Mouse (Mus musculus) ES-Bruce4 (cell line): Measurements from ENCODE around the gene Med25. TPM values are rescaled to one million over a fixed set of nuclear protein-coding genes. Genes with fewer than 3 reads are reported as not detected.
"Not testable (repeated sequence)": the region's sequence is repeated elsewhere in the genome, so short reads cannot be mapped to it uniquely, and the experiment has no call there.

Experiments used
- H3K27ac ChIP-seq: 2 replicates; pipeline ENCODE4 v1.5.1; 2012; ENCODE audit warnings: low read length, inconsistent platforms; ENCODE audit not compliant: insufficient read depth
- H3K27me3 ChIP-seq: 2 replicates; pipeline ENCODE4 v1.6.1; 2012; ENCODE audit warnings: mild to moderate bottlenecking, low read length, inconsistent platforms; ENCODE audit not compliant: control insufficient read depth, poor library complexity, insufficient read depth, severe bottlenecking
- H3K36me3 ChIP-seq: 2 replicates; pipeline ENCODE4 v1.6.1; 2012; ENCODE audit warnings: inconsistent platforms, mild to moderate bottlenecking, low read length, moderate library complexity; ENCODE audit not compliant: control insufficient read depth, poor library complexity, insufficient read depth, severe bottlenecking
- H3K4me1 ChIP-seq: one replicate; pipeline ENCODE4 v1.8.1; 2011; ENCODE audit warnings: low read length; ENCODE audit not compliant: control insufficient read depth, insufficient read depth
- H3K4me3 ChIP-seq: 2 replicates; pipeline ENCODE4 v1.5.1; 2011; ENCODE audit warnings: low read depth, mild to moderate bottlenecking, low read length
- H3K9ac ChIP-seq: 2 replicates; pipeline ENCODE4 v1.6.1; 2012; ENCODE audit warnings: low read depth, mild to moderate bottlenecking, inconsistent platforms; ENCODE audit not compliant: poor library complexity, severe bottlenecking
- H3K9me3 ChIP-seq: replicated peaks from 2 replicates; pipeline ENCODE4 v1.6.1; 2012; ENCODE audit warnings: mild to moderate bottlenecking, low read length, inconsistent platforms; ENCODE audit not compliant: control insufficient read depth, poor library complexity, insufficient read depth, severe bottlenecking
- CTCF ChIP-seq: IDR thresholded peaks from one replicate; pipeline ENCODE4 v1.8.1; 2011; ENCODE audit warnings: low read depth, low read length
- EP300 ChIP-seq: IDR thresholded peaks from 2 replicates; pipeline ENCODE4 v1.6.1; 2011; ENCODE audit warnings: low read depth, low read length; ENCODE audit not compliant: insufficient read depth
- POLR2A ChIP-seq: IDR thresholded peaks from one replicate; pipeline ENCODE4 v1.8.1; 2011; ENCODE audit warnings: low read length; ENCODE audit not compliant: insufficient read depth
- polyA plus RNA-seq: library from polyadenylated mRNA; stranded (reverse); fragments of >200 nt; gene quantifications from 2 replicates; pipeline ENCODE4 v1.2.4, GENCODE M21; 2011; ENCODE audit warnings: low read depth; ENCODE audit not compliant: missing spikeins, insufficient read depth, insufficient read length

Med25 gene
- polyA plus RNA-seq, 1 experiment = 54.0 TPM

DNA sequence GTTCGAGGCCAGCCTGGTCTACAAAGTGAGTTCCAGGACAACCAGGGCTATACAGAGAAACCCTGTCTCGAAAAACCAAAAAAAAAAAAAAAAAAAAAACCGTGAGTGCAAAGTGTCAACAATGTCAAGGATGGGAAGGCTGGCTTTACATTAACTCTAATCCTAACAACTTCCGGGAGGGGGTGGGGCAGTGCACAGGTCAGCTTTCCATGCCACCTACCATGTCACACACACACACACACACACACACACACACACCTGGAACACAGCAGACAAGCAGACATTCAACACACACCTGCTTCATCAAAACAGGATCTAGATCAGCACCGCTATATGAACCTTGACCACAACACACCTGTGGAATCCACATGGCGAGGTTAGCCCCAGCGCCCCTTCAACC is 2.3 kb downstream of the Med25 start:
- TF ChIP-seq POLR2A = no peak
- TF ChIP-seq EP300 = no peak
- TF ChIP-seq CTCF = no peak
- Histone ChIP-seq H3K9me3 (no peaks in the 10 kb centered on the region), H3K36me3 (peaks cover 10% of the 10 kb centered on the region), H3K4me3 (no peak overlapping the region), H3K27ac (no peak overlapping the region), H3K9ac (no peak overlapping the region), H3K4me1 (peaks cover 3% of the 10 kb centered on the region), H3K27me3 (no peaks in the 10 kb centered on the region)

DNA sequence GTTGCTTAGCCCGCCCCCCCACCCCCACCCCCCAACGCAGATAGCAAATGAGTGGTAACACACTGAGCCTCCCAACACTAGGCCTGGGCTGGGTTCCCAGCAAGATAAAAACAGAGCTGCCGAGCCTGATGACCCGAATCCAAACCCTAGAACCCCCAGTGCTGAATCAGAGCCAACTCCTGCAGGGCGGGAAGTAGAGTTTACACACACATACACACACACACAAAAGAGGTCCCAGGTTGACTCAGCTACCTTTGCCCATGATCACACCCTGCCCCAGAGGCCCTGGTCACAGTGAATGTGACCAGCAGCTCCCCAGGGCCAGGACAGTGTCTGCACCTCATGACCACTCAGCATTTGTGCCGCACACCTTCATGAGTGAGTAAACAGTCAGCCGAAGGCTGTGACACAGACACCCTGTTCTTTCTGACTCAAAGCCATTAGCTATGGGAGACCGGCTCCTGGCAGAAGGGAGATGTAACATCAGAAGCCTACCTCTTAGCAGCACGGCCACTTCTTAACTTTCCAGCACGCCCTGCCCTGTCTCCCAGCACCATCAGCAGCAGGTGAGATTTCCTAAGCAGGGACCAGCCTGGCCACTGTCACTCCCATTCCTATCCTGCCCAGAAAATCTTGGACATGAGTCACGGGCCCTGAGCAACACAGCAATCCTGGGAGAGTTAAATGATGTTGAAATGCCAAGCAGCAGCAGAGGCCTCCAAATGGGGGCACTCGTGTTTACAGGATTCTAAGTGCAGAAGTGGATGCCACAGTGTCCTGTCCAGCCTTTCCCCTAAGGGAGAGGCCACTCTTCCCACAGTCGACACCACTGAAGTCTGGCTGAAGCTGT is 4.0 kb downstream of the Med25 start:
- H3K27ac ChIP-seq = no peak overlapping the region
- TF ChIP-seq EP300 (no peak), POLR2A (no peak), CTCF (no peak)
- no peaks in the 10 kb centered on the region for H3K27me3 ChIP-seq
- H3K4me3 ChIP-seq = no peak overlapping the region
- H3K36me3 ChIP-seq = peaks cover 15% of the 10 kb centered on the region
- H3K9me3 ChIP-seq = no peaks in the 10 kb centered on the region
- H3K9ac ChIP-seq = no peak overlapping the region
- peaks cover 3% of the 10 kb centered on the region for H3K4me1 ChIP-seq

DNA sequence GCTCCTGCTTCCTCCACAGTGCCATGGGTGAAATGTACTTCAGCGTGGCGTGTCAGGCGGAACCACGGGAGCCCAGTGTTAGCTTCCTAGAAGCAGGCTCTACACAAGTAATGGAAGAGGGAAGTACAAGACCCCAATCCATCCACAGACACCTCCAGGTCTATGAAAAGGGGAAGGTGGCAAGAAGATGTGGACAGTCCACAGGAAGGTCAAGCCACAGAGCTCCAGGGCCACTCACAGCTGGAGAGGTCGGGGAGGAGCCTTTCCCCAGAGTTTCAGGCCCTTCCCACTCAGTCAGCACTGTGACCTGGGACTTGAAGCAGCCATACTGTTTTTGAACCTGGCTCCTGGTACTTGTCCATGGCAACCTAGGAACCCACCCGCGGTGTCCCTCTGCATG is 5.5 kb downstream of the Med25 start:
- H3K4me1 ChIP-seq = peaks cover 3% of the 10 kb centered on the region
- no peak overlapping the region for H3K9ac ChIP-seq
- no peak overlapping the region for H3K27ac ChIP-seq
- TF ChIP-seq CTCF = no peak
- no peak for TF ChIP-seq EP300
- no peak for TF ChIP-seq POLR2A
- no peak overlapping the region for H3K4me3 ChIP-seq
- no peaks in the 10 kb centered on the region for H3K9me3 ChIP-seq
- H3K27me3 ChIP-seq = no peaks in the 10 kb centered on the region
- peaks cover 24% of the 10 kb centered on the region for H3K36me3 ChIP-seq

DNA sequence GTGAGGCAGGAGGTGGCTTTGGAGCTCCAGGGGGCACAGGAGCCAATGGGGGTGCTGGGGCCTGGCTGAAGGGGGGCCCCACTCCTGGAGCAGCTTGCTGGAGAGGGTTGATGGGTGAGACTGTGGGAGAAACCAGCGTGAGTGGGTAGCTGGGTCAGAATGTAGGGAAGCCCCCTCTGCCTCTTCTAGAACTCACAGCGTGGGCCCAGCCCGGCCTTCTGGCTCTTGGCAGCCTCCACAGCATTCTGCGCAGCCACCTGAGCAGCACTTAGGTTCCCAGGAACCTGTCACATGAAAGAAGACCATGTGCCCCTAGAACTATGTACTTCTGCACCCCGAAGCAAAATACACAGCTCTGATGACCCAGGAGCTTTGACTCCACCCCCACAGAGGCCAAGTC is 7.9 kb downstream of the Med25 start:
- peaks cover 32% of the 10 kb centered on the region for H3K36me3 ChIP-seq
- TF ChIP-seq CTCF = no peak
- no peak for TF ChIP-seq POLR2A
- TF ChIP-seq EP300 = no peak

DNA sequence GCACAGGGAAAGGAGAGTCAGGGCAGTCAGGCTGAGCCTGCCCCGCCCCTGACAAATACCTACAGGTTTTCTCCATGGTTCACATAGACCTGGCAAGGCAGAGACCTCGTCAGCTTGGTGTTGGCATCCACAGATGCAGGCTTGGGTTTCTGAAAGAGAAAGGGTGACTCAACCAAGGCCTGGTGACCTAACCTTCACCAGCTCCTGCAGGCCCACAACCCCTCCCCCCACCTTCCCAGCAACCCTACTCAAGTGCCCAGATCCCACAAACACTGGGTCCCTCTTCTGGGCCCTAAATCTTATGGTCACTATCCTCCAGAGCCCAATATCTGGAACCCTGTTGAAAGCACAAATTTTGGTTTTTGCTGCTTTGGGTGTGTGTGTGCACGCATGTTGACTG is 9.5 kb downstream of the Med25 start:
- Histone ChIP-seq H3K4me1 (no peaks in the 10 kb centered on the region), H3K9me3 (no peaks in the 10 kb centered on the region), H3K36me3 (peaks cover 24% of the 10 kb centered on the region), H3K27ac (no peak overlapping the region), H3K4me3 (no peak overlapping the region), H3K9ac (no peak overlapping the region), H3K27me3 (no peaks in the 10 kb centered on the region)
- no peak for TF ChIP-seq EP300
- TF ChIP-seq POLR2A = no peak
- TF ChIP-seq CTCF = no peak

More for the DNA sequence above, 7.9 kb downstream of the Med25 start:
- no peak overlapping the region for H3K27ac ChIP-seq
- H3K9ac ChIP-seq = no peak overlapping the region
- no peaks in the 10 kb centered on the region for H3K27me3 ChIP-seq
- H3K4me3 ChIP-seq = no peak overlapping the region
- H3K9me3 ChIP-seq = no peaks in the 10 kb centered on the region
- H3K4me1 ChIP-seq = no peaks in the 10 kb centered on the region

DNA sequence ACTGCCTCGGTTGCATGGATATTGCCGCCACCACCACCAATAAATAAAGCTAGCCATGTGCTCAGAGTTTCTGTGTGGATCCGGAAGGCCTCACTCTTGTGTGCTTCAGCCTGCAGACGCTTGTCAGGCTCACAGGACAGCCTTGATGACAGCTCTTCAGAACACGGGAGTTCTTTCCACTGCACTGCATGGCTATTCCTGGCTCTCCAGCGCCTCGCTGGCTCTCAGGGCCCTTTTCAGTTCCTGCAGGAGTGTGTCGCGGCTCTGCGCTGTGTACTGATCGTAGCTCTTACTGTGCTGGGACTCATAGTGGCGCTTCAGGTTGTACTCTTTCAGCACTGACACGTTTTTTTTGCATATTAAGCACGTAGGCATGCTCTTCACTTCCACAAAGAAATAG is 14.7 kb downstream of the Med25 start:
- Histone ChIP-seq H3K4me1 (no peaks in the 10 kb centered on the region), H3K36me3 (peaks cover 18% of the 10 kb centered on the region; the same call in 1 of the 2 replicates), H3K9me3 (no peaks in the 10 kb centered on the region), H3K27ac (no peak overlapping the region), H3K27me3 (no peaks in the 10 kb centered on the region), H3K4me3 (no peak overlapping the region), H3K9ac (no peak overlapping the region)
- no peak for TF ChIP-seq POLR2A
- TF ChIP-seq EP300 = no peak
- no peak for TF ChIP-seq CTCF

DNA sequence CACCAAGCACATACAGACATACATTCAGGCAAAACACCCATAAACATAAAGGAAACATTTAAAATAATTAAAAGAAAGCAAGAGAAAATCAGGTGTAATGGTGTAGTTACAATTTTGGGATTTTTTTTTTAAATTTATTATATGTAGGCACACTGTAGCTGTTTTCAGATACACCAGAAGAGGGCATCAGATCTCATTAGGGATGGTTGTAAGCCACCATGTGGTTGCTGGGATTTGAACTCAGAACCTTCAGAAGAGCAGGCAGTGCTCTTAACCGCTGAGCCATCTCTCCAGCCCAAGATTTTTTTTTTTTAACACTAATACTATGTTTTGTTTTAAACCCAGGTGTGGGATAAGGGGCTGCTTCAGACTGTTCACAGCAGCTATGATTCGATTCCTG is 20.7 kb downstream of the Med25 start:
- H3K9me3 ChIP-seq, H3K9ac ChIP-seq, H3K4me1 ChIP-seq, H3K4me3 ChIP-seq, H3K27ac ChIP-seq, H3K27me3 ChIP-seq, H3K36me3 ChIP-seq: not testable (repeated sequence)
